Mouse (Mus musculus) cerebellum, adult 2 months (tissue): ENCODE data around the gene Ppt2.

Source experiments
- CTCF ChIP-seq: fragments of 200-500 bp; IDR thresholded peaks from 2 replicates; pipeline ENCODE4 v1.5.1; 2011; ENCODE audit warnings: low read depth, mild to moderate bottlenecking, control low read depth, low read length, moderate library complexity, borderline replicate concordance; ENCODE audit not compliant: insufficient read depth
- POLR2A ChIP-seq: fragments of 200-500 bp; IDR thresholded peaks from 2 replicates; pipeline ENCODE4 v1.6.1; 2011; ENCODE audit warnings: low read length, control low read depth, borderline replicate concordance; ENCODE audit not compliant: insufficient read depth

GRCm38 (mm10) chr17:34660259-34660820 lies 32.0 kb upstream of the Ppt2 start:
- no peak for TF ChIP-seq CTCF
- no peak for TF ChIP-seq POLR2A
